Mouse (Mus musculus) gastrocnemius, adult 8-10 months (tissue): Measurements from ENCODE around the gene Cables2. TPM values are rescaled to one million over a fixed set of nuclear protein-coding genes. Genes with fewer than 3 reads are reported as not detected.

ENCODE experiments used
- DNase-seq, 2 experiments: peaks; one replicate each; pipeline ENCODE4 v3.0.0; 2022; ENCODE audit warnings: low spot score in 2 of 2
- total RNA-seq, 4 experiments: library from RNA; stranded (reverse); gene quantifications; 2 replicates each; pipeline ENCODE4 v1.2.4; 2022

Cables2 gene
- 10 to 100 TPM in 1 of 4 experiments, 1 to 10 TPM in 3; 8.1 to 10.8 (median 9.0) TPM for total RNA-seq

- DNase-seq = peak; percentile 86 to 94
These were observed at the start of gene Cables2 for GRCm38 (mm10) chr2:180273394-180274244. Cables2 (minus strand) TSS chr2:180273496.

GRCm38 (mm10) chr2:180322674-180323355, 49.5 kb upstream of the Cables2 start:
- no peak for DNase-seq

DNA sequence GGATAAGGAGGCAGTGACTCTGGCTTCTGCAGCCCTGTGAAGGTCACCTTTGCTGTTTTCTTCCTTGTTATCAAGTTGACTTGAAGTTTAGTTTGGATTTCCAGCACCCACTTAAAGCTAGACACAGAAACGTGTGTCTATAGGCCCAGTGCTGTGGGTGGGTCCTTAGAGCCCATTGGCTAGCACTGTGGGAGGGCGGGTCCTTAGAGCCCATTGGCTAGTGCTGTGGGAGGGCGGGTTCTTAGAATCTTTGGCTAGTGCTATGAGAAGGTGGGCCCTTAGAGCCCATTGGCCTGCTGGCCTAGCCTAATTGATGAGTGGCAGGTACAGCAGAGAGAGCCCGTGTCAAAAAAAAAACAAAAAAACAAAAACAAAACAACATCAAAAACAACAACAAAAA, 46.9 kb upstream of the Cables2 start:
- no peak for DNase-seq

- no peak for DNase-seq
These were observed 44.3 kb upstream of the Cables2 start for GRCm38 (mm10) chr2:180317591-180317990.

- no peak for DNase-seq
These were observed 41.0 kb upstream of the Cables2 start for GRCm38 (mm10) chr2:180314292-180314691.

DNA sequence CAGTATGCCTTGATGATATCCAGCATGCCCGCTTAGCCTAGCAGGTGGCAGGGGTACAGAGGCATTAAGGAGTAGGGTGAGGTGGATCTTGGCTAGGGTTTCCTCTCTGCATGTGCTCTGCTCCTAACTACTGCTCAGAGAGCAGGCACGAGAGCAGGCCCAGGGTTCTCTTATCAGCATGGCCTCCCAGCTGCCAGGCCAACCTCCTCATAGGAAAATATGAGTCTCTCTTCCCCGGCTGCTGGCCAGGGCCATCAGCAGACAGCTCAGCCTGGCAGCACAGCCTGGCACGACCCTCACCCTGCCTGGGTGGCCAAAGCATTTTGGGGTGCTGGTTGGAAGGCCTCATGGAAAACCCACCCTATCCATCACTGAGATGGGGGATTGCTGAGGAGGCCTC, 37.9 kb upstream of the Cables2 start:
- no peak for DNase-seq

DNA sequence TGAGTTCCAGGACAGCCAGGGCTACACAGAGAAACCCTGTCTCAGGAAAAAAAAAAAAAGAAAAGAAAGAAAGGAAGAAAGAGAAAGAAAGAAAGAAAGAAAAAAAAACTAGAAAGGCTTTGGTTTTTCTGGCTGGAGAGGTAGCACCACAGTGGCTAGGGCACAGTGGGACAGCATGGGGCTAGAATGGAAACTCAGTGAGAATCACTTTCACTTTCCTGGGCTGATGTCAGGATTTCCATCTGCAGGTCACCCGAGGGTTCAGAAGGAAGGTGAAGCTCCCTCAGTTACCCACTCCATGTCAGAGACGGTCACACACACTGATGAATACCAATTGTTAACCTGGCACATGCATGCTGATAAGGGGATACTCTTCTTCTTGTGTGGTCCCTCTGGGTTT, 34.4 kb upstream of the Cables2 start:
- no peak for DNase-seq

DNA sequence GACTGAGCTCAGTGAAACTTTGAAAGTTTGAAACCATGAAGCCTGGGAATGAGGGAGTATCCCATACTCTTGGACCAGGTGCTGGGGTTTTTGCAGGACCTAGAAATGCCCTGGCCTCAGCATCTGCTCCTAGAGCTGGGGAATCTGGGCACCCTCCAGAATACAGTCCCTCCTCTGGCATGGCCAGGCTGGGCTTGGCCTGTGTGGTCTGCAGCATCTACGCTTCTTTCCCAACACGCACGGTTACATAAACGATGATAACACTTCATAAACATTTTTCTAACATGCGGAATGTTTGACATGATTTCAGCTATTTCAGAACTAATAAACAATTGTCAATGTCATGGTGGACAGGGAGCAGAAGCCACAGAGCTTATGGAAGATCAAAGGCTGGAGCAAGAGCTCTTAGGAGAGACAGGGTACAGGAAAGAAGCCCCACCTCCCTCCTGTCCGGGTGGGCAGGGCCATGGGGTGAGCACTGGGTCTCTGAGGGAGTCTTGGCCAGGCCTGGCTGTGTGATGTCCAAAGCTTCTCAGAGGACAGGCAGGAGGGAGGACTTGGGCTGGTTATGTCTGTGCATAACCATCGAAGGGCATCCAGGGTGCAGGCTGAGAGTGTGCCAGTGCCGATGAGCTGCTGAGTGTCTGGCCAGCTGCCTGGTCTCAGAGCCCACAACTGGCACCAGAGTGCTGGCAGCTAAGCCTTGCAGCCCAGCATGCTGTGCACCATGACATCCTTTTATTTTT, 33.3 kb upstream of the Cables2 start:
- peak; percentile 45 to 76 for DNase-seq

DNA sequence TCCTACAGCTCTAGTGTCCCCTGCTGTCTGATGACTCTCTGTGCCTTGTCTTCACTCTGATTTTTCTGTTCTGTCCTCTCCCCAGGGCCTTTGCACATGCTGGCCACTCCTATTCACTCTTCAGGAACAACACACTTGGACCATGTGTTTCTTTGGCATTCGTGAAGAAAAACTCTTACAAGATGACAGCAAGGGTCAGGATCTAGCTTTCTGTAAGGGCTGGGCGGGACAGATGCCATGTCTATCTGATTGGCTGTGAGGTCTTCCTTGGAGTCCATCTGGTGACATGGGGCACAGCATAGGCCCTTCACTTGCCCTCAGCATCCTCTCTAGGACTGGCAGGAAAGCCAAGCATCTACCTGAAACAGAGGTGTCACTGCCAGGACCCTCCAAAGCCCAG, 32.7 kb upstream of the Cables2 start:
- no peak for DNase-seq

- no peak for DNase-seq
These were observed 32.2 kb upstream of the Cables2 start for GRCm38 (mm10) chr2:180305490-180305889.

- DNase-seq = no peak
These were observed 31.3 kb upstream of the Cables2 start for GRCm38 (mm10) chr2:180304554-180304953.

DNA sequence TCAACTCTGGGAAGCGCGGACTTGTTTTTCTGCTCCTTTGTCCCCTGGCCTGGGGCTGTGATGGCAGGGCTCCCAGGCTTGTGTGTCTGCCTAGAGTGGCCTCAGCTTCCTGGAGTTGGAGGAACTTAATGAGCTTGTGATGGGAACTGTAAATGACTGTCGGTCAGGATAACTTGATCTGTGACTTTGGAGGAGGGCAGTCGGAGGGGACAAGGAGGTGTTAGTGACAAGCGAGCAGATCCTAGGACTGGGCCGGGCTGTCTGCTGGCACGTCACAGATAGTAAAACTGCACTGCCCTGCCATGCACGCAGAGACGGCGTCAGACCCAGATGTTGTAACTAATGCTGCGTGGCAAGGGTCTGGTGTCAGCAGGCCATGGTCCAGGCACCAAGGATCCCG, 30.2 kb upstream of the Cables2 start:
- no peak for DNase-seq

GRCm38 (mm10) chr2:180302201-180302600, 28.9 kb upstream of the Cables2 start:
- DNase-seq = no peak

- no peak for DNase-seq
These were observed 27.5 kb upstream of the Cables2 start for GRCm38 (mm10) chr2:180300771-180301170.

GRCm38 (mm10) chr2:180300252-180300651, 27.0 kb upstream of the Cables2 start:
- no peak for DNase-seq

- DNase-seq = no peak
These were observed 19.6 kb upstream of the Cables2 start for GRCm38 (mm10) chr2:180292906-180293305.

DNA sequence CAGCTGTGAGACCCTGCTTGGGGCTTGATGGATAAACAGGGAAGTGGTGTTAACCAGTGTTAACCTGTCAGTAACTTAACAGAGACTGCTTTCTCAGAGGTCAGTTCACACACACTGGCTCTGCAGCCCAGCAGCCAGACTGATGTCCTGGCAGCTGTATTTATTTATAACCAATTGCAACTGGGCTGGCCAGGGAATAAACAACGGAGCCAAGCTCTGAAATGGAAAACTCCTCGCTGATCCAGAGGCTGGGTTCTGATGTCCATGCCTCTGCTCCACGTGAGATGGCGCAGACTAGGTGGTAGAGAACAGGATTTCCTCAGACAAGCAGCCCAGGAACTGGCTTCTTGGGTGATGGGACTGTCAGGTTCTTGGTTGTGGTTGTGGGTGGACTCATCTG, 18.7 kb upstream of the Cables2 start:
- DNase-seq = peak; percentile 31 to 54

GRCm38 (mm10) chr2:180291566-180291965, 18.3 kb upstream of the Cables2 start:
- no peak for DNase-seq

DNA sequence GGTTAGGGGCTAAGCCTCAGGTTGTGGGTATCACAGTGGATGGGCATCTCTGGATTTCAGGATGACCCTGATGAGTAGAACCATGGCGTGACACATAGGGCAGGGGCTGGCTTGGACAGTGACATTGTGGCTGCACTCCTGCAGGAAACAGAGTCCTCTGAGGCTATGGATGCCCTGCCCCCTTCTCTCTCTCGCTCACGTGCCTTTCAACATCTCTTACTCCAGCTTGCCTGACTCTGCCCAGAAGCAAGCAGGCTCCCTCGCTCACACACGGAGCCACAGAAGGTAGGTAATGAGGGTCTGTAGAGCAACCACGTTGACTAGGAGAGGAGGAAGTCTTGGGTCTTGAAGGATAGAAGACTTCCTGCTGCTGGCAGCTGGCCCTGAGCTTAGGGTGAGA, 17.2 kb upstream of the Cables2 start:
- no peak for DNase-seq

GRCm38 (mm10) chr2:180289440-180290108, 16.3 kb upstream of the Cables2 start, which contains the start of gene Rbbp8nl:
Rbbp8nl (minus strand) TSS chr2:180289879.
- no peak for DNase-seq

- DNase-seq = no peak
These were observed 15.7 kb upstream of the Cables2 start for GRCm38 (mm10) chr2:180288966-180289365.
